Mouse (Mus musculus) cerebral cortex, adult 2 months (tissue): ENCODE data around the gene Rbm26.

Experiments
- WGBS: fragments of 180-500 bp; shearing (Covaris S2); methylation state at CpG from one replicate; pipeline ENCODE4 v1.1.7; 2018; 5-methylcytosine and 5-hydroxymethylcytosine counted together

Rbm26 gene

GRCm38 (mm10) chr14:105177238-105177693, at the start of gene Rbm26:
TSS of gene Rbm26 (minus strand) at chr14:105177327.
- WGBS, result 0% methylated on average over 28 of the region's 28 CpGs

GRCm38 (mm10) chr14:105225790-105226189, 48.7 kb upstream of the Rbm26 start:
- WGBS, result 91% methylated on average over 4 of the region's 4 CpGs

GRCm38 (mm10) chr14:105222240-105222639, 45.1 kb upstream of the Rbm26 start:
- 85% methylated on average over 4 of the region's 4 CpGs for WGBS

GRCm38 (mm10) chr14:105219525-105220376, 42.6 kb upstream of the Rbm26 start:
- 42% methylated on average over 9 of the region's 9 CpGs for WGBS

- WGBS, result 56% methylated on average over 5 of the region's 5 CpGs
Measured at GRCm38 (mm10) chr14:105198401-105198800, 21.3 kb upstream of the Rbm26 start.

- WGBS, result 43% methylated on average over 4 of the region's 4 CpGs
Measured at GRCm38 (mm10) chr14:105194682-105195081, 17.6 kb upstream of the Rbm26 start.

- WGBS, result 21% methylated on average over 3 of the region's 3 CpGs
Measured at GRCm38 (mm10) chr14:105184866-105185265, 7.7 kb upstream of the Rbm26 start.

GRCm38 (mm10) chr14:105182786-105183185, 5.7 kb upstream of the Rbm26 start:
- 84% methylated on average over 3 of the region's 3 CpGs for WGBS

GRCm38 (mm10) chr14:105179733-105180132, 2.6 kb upstream of the Rbm26 start:
- 93% methylated on average over 3 of the region's 3 CpGs for WGBS

- WGBS, result 61% methylated on average over 7 of the region's 7 CpGs
Measured at GRCm38 (mm10) chr14:105178996-105179395, 1.9 kb upstream of the Rbm26 start.

- under 1% methylated on average over 74 of the region's 74 CpGs for WGBS
Measured at GRCm38 (mm10) chr14:105176381-105177168, 552 bp downstream of the Rbm26 start.

GRCm38 (mm10) chr14:105167181-105167580, 9.9 kb downstream of the Rbm26 start:
- 89% methylated on average over 1 of the region's 1 CpGs for WGBS

GRCm38 (mm10) chr14:105164793-105165192, 12.3 kb downstream of the Rbm26 start:
- 53% methylated on average over 4 of the region's 4 CpGs for WGBS

GRCm38 (mm10) chr14:105161334-105161733, 15.8 kb downstream of the Rbm26 start:
- WGBS, result 100% methylated on average over 1 of the region's 1 CpGs

- WGBS, result 91% methylated on average over 2 of the region's 2 CpGs
Measured at GRCm38 (mm10) chr14:105158526-105158925, 18.6 kb downstream of the Rbm26 start.

GRCm38 (mm10) chr14:105134076-105134475, 43.1 kb downstream of the Rbm26 start:
- WGBS, result 49% methylated on average over 3 of the region's 3 CpGs

GRCm38 (mm10) chr14:105127715-105128385, 49.3 kb downstream of the Rbm26 start:
- WGBS, result 88% methylated on average over 4 of the region's 4 CpGs

GRCm38 (mm10) chr14:105124513-105124912, 52.6 kb downstream of the Rbm26 start:
- WGBS, result 93% methylated on average over 9 of the region's 9 CpGs

GRCm38 (mm10) chr14:105115402-105115801, 61.7 kb downstream of the Rbm26 start:
- 72% methylated on average over 2 of the region's 2 CpGs for WGBS

- 96% methylated on average over 2 of the region's 2 CpGs for WGBS
Measured at GRCm38 (mm10) chr14:105106252-105106651, 70.9 kb downstream of the Rbm26 start.

GRCm38 (mm10) chr14:105098861-105099260, 78.3 kb downstream of the Rbm26 start:
- WGBS, result 84% methylated on average over 7 of the region's 7 CpGs

- 54% methylated on average over 3 of the region's 3 CpGs for WGBS
Measured at GRCm38 (mm10) chr14:105096221-105096620, 80.9 kb downstream of the Rbm26 start.
